Mouse (Mus musculus): ENCODE results near the gene Atf4.
A peak's percentile ranks its signal among the peaks of the same experiment; 100 is the strongest.

Atf4 gene

GRCm38 (mm10) chr15:80254847-80255645 lies at the start of gene Atf4:
Gene Atf4 (plus strand): TSS chr15:80255184.
- peak; percentile 95 to 99 for DNase-seq (ENCODE audit: low spot score in 2 of 2)

GRCm38 (mm10) chr15:80206057-80206565 lies 48.9 kb upstream of the Atf4 start:
- DNase-seq (ENCODE audit: low spot score in 2 of 2), result no peak

GRCm38 (mm10) chr15:80208446-80208845 lies 46.5 kb upstream of the Atf4 start:
- DNase-seq (ENCODE audit: low spot score in 2 of 2), result no peak

DNA sequence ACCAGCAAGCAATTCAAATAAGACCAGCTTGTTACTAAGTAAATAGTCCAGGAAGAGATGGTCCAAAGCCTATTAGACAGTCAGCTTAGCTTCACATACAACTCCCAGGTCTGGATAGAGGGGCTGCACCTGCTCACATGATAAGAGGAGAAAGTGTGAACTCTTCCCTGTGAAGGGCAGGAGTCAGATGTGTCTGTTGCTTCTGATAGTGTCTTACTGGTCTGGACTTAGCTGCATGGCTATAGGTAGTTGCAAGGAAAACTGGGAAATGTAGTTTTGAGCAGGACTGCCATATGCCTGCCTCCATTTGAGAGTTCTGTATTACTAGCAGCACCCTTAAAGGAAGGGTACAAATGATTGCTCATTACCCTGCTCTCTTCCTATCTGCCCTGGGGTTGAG lies 41.3 kb upstream of the Atf4 start:
- no peak for DNase-seq (ENCODE audit: low spot score in 2 of 2)

DNA sequence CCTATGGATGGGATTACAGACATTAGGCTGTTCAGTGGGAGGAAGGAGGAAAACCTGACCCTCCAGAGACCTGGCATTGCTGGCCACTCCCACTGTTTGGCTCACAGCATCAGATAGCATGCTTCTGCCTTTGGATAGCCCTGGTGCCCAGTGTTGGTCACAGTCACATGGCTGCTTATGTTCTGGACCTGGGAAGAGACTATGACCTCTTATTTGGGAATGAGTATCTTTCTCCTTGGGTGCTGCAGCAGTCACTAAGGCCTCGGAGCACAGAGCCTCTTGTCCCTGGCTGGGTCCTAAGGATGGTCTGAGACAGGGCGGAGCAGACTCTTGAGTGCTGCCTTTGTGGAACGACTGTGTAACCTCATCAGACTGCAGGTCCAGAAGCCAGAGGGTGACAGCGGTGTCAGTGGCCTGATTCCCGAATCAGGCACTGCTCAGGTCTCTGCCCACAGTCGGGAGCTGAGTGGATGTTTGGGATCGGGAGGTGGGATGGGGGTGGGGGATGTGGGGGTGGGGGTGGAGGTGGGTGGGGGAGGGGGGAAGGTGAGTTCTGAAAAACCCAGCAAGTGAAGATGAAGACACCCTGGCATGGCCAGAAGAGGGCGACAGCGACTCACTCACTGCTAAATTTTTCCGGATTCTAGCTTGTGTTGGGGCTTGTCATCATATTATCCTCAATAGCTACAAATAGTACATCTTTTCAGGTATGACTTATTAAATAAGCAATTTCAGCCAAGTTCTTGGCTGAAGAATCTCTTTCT lies 39.1 kb upstream of the Atf4 start:
- no peak for DNase-seq (ENCODE audit: low spot score in 2 of 2)

DNA sequence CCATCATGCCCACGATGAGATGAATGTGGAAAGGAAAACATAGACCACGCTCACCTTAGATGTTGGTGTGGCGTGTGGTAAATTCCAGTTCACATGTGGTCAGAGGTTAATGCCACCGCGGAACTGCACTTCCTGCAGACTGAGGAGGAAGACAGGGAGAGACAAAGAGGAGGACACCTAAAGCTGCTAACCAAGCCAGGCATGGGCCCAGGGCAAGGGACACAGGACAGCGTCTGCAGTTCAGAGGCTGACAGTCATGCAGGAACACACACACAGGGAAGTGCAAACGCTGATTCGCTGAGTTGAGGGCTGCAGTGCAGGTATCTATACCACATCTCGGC lies 38.5 kb upstream of the Atf4 start:
- no peak for DNase-seq (ENCODE audit: low spot score in 2 of 2)

GRCm38 (mm10) chr15:80217476-80217875 lies 37.5 kb upstream of the Atf4 start:
- no peak for DNase-seq (ENCODE audit: low spot score in 2 of 2)

GRCm38 (mm10) chr15:80219211-80219610 lies 35.8 kb upstream of the Atf4 start:
- DNase-seq (ENCODE audit: low spot score in 2 of 2), result no peak

DNA sequence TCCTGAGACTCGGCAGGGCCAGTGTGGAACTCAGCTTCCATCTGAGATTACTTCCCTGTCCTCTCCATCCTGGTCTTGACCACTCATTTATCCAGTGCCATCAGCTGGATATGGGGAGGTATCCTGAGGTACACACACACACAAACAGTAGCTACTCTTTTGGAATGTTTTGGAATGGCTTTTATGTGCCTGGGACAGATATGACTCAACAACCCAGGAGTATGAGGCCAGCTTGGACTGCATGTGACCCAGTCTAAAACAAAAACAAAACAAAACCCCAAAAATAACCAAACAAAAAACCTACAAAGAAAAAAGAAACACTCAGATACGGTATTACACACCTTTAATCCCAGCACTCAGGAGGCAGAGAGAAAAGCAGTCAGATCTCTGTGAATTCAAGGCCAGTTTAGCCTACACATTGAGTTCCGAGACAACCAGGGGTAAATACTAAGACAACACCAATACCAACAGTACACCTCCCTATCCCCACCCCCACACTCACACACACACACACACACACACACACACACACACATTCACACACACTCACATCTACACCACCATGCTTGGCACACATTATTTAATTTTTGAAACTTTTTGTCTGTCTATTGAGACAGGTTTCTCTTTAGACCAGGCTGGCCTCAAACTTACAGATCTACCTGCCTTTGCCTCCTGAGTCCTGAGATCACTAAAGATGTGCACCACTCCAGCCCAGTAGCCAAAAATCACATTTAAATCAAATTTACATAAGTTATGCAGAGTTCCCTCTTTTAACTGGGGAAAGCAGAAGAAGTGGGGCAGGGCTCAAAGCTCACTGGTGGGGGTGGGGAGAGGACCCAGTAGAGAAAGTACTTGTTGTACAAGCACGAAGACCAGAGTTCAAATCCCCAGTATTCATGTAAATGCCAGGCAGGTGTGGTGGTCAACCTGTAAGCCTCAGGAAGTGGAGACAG lies 35.0 kb upstream of the Atf4 start:
- DNase-seq (ENCODE audit: low spot score in 2 of 2), result no peak

- no peak for DNase-seq (ENCODE audit: low spot score in 2 of 2)
These were observed 34.0 kb upstream of the Atf4 start for GRCm38 (mm10) chr15:80221031-80221430.

DNA sequence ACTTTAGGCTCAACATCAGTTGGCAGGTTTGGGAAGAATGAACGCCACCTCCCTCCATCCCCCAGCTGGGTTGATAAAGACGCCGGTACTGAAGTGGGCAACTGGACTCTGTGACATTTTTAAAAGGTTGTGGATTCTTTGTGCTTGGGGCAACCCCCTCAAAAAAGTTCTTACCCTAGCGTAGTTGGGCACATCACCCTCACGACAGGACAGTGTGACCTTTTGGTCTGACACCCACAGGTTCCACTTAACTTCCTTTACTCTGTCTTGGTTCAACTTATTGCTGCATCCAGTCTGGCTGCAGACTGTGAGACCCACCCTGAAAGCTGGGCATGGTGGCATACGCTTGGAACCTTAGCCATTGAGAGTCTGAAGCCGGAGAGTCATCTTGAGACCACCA lies 31.2 kb upstream of the Atf4 start:
- DNase-seq (ENCODE audit: low spot score in 2 of 2), result no peak

- peak; percentile 74 for DNase-seq (ENCODE audit: low spot score in 2 of 2)
These were observed 29.8 kb upstream of the Atf4 start for GRCm38 (mm10) chr15:80225208-80225607.

DNA sequence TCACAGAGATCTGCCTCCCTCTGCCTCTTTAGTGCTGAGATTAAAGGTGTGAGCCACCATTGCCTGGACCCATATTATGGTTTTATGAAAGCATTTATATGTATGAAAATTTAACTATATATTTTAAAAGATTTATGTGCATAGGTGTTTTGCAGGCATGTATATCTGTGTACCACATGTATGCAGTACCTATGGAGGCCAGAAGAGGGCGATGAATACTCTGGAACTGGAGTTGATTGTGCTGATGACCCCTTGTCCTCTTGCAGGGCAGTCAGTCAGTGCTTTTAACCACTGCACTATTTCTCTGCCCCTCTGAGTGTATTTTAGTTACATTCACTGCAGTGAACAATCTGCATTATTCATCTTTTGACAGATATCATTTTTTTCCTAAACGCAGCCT lies 29.2 kb upstream of the Atf4 start:
- peak; percentile 33 to 34 for DNase-seq (ENCODE audit: low spot score in 2 of 2)

DNA sequence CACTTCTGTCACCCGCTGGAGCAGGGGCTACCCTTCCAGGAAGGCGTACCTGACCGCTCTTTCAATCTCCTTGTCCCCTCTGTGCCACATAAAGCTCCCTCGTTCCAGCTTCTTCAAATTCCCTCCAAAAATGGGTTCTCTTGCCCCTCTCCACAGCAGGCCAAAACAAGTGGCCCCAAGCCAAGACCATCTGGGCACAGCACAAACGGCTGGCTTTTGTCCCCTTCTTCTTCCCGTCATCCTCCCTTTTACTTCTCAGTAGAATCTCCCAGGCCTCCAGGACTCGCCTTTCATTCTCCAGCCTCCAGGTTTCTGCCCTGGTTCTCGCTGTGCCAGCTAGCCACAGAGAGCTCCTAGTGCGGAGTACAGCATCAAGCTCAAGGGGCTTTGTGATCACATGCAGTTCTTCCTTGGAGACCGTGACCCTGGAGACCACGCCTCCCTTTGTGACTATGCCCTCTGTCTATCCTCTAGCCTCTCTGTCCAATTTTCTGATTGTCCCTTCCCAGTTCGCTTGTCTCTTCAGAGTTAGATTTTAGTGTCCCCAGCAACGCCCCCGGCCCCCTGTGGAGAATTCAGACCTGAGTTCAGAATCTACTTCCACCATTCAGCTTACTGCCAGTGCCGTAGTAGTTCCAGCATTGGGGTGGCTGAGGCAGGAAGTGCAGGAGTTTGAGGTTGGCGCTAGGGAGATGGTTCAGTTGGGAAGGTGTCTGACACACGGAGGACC lies 26.7 kb upstream of the Atf4 start:
- no peak for DNase-seq (ENCODE audit: low spot score in 2 of 2)

DNA sequence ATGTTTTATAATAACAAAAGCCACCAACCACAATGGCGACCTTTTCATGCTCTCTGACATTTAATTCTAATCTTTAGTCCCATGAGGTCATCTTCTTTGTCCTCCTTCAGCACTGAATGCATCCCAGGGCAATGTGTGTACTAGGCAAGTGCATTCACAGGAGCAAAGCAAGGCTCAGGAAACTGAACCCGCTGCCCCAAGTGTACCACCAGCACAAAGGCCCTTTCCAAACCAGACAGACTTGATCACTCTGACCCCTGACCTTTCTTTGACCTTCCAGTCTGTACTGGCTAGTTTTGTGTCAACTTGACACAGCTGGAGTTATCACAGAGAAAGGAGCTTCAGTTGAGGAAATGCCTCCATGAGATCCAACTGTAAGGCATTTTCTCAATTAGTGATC lies 22.7 kb upstream of the Atf4 start:
- no peak for DNase-seq (ENCODE audit: low spot score in 2 of 2)

DNA sequence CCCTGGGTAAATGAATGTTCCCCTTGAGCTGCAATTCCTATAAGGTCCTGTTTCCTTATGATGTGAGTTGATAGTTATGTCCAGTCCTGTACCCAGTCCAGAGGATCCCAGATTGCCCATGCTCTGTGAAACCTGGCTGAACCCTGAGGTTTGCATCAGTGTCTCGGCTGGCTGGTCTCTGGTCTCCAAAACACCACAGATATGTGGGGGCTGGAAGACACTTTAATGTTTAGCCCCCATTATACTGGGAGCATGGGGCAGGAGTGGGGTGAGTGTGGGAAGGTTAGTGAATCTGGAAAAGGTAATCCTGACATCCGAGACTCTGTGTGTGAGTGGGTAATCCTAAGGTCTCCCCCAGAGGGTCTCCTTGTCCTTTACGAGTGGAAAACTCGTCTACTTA lies 21.9 kb upstream of the Atf4 start:
- no peak for DNase-seq (ENCODE audit: low spot score in 2 of 2)

DNA sequence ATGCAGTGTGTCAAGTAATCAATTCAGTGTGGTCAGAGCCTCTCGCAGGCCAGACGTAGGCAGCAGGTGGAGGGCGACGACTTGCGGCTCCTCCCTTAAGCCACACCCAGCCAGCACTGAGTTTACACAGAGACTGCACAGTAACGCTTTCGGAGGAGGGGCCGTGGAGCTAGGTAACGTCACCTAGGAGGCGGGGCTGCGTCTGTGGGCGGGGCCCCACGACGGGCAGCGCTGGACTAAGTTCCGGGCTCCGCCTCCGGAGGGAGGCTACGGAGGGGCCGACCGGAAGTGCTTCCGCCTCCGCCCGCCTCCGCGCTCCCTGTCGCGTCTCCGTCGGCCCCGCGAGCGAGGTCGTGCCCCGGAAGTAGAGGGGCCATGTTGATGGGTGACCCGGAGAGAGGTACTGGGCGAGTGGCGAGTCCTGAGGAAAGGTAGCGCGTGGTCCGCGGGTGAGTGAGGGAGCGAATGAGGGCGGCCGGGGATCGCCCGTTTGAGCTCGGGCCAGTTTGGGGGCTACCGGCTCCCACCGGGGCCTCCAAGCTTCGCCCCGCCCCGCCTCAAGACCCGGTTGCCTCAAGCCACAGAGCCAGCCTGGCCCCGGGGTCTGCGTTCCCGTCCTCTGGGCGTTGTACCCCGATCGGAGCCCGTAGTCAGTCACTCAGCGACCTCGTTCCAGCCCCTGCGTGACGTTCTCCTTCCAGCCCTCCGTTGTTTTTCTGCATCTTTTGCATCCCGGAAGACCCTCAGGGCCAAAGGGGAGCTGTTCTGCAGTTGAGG lies 21.1 kb upstream of the Atf4 start, which contains the start of gene Mief1:
TSS of gene Mief1 (plus strand) at position 286 of the 777 bp plus-strand sequence.
- peak; percentile 96 to 99 for DNase-seq (ENCODE audit: low spot score in 2 of 2)

- DNase-seq (ENCODE audit: low spot score in 2 of 2), result no peak
These were observed 19.4 kb upstream of the Atf4 start, which contains the start of gene AC140267.1 for GRCm38 (mm10) chr15:80235535-80235934. Gene AC140267.1 (plus strand): TSS chr15:80235835.

DNA sequence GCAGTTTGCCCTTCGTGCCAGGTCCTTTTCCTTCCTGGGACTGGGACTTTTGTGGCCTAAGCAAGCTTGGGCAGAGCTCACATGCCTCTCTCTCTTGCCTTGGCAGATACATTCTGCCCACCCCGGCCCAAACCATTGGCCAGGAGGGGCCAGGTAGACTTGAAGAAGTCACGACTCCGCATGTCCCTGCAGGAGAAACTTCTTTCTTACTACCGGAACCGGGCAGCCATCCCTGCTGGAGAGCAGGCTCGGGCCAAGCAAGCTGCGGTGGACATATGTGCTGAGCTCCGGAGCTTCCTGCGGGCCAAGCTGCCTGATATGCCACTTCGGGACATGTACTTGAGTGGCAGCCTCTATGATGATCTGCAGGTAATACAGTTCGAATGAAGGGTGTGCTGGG lies 6.8 kb upstream of the Atf4 start:
- no peak for DNase-seq (ENCODE audit: low spot score in 2 of 2)

DNA sequence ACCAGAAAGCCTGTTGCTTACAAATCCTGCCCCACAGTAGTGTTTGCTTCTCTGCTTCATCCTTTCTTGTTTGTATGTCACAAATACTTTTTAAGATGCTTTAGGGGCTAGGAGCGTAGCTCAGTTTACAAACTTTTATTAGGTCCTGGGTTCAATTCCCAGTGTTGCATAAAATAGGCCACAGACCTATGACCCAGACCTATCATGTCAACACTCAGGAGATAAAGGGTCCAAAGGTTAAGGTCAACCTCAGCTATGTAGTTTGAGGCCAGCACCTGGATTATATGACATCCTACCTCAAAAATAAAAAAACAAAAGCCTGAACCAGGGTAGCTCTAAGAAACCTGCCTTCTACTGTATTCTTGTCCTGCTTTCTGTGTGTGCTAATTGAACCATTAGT lies 6.4 kb upstream of the Atf4 start:
- no peak for DNase-seq (ENCODE audit: low spot score in 2 of 2)

Measured in urinary bladder, postnatal 36 days (tissue).